Mouse (Mus musculus): ENCODE results near the gene Vmn2r38.
"Not testable (repeated sequence)": the region's sequence is repeated elsewhere in the genome, so short reads cannot be mapped to it uniquely, and the experiment has no call there.

Gene Vmn2r38

GRCm38 (mm10) chr7:9097781-9098180, at the start of gene Vmn2r38:
Gene Vmn2r38 (minus strand): TSS chr7:9097881.
- not testable (repeated sequence) for DNase-seq

- not testable (repeated sequence) for DNase-seq
Measured at GRCm38 (mm10) chr7:9065353-9065752, 32.3 kb downstream of the Vmn2r38 start.

GRCm38 (mm10) chr7:9030698-9031097, 67.0 kb downstream of the Vmn2r38 start, which contains the start of gene Vmn2r39:
Gene Vmn2r39 (minus strand): TSS chr7:9030798.
- not testable (repeated sequence) for DNase-seq
